Mouse (Mus musculus) layer of hippocampus, adult 11-12 months (tissue): ENCODE results near the gene Rassf1.
A peak's percentile ranks its signal among the peaks of the same experiment; 100 is the strongest.

Source experiments
- DNase-seq: peaks from one replicate; pipeline ENCODE4 v3.0.0; 2022; ENCODE audit warnings: low spot score

Gene Rassf1

GRCm38 (mm10) chr9:107551117-107551889, at the start of gene Rassf1:
Rassf1 (plus strand) TSS chr9:107551555.
- DNase-seq, result no peak

- no peak for DNase-seq
Observed at GRCm38 (mm10) chr9:107502131-107502846, 49.1 kb upstream of the Rassf1 start.

- DNase-seq, result no peak
Observed at GRCm38 (mm10) chr9:107504662-107505537, 46.5 kb upstream of the Rassf1 start.

- peak; percentile 53 for DNase-seq
Observed at GRCm38 (mm10) chr9:107508266-107508665, 43.1 kb upstream of the Rassf1 start.

- no peak for DNase-seq
Observed at GRCm38 (mm10) chr9:107510384-107511100, 40.8 kb upstream of the Rassf1 start.

GRCm38 (mm10) chr9:107511436-107511835, 39.9 kb upstream of the Rassf1 start:
- no peak for DNase-seq

- no peak for DNase-seq
Observed at GRCm38 (mm10) chr9:107512326-107512725, 39.0 kb upstream of the Rassf1 start.

GRCm38 (mm10) chr9:107514303-107514955, 36.9 kb upstream of the Rassf1 start:
- peak; percentile 84 for DNase-seq

GRCm38 (mm10) chr9:107520331-107520730, 31.0 kb upstream of the Rassf1 start:
- no peak for DNase-seq

- no peak for DNase-seq
Observed at GRCm38 (mm10) chr9:107521190-107521589, 30.2 kb upstream of the Rassf1 start.

GRCm38 (mm10) chr9:107521711-107522399, 29.5 kb upstream of the Rassf1 start:
- no peak for DNase-seq

GRCm38 (mm10) chr9:107522400-107522711, 29.0 kb upstream of the Rassf1 start:
- DNase-seq, result no peak

GRCm38 (mm10) chr9:107526198-107527026, 24.9 kb upstream of the Rassf1 start:
- peak; percentile 71 for DNase-seq

GRCm38 (mm10) chr9:107533791-107534407, 17.5 kb upstream of the Rassf1 start, which contains the start of gene Tmem115:
Tmem115 (plus strand) TSS chr9:107533945.
- DNase-seq, result peak; percentile 95

GRCm38 (mm10) chr9:107534408-107535202, 16.8 kb upstream of the Rassf1 start:
- no peak for DNase-seq

- DNase-seq, result no peak
Observed at GRCm38 (mm10) chr9:107538231-107538630, 13.1 kb upstream of the Rassf1 start.

- DNase-seq, result no peak
Observed at GRCm38 (mm10) chr9:107538711-107539110, 12.6 kb upstream of the Rassf1 start.

GRCm38 (mm10) chr9:107539940-107540339, 11.4 kb upstream of the Rassf1 start:
- DNase-seq, result no peak
